Mouse (Mus musculus): ENCODE data around the gene Serpina3g.

DNA sequence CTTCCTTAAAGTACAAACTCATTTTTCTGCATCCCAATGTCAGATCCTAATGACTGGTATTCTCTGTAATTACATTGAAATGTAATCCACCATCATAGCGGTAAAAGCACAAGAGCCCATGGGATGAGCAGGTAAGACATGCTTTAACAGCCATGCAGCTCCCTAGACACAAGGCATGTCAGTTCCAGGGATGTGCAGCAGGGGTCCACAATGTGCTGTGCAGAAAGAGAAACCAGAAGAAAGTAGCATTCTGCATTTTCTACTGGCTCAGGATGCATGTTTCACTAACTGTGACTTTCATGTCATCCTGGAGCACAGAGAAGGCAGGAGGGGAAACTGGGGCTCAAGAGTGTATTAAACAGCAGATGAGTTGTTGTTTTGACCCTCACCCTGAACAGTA is 9.0 kb downstream of the Serpina3g start:
- TF ChIP-seq CTCF (IDR thresholded peaks at IDR 0.05; ENCODE audit: control insufficient read depth, insufficient read depth, insufficient replicate concordance, low read depth, low read length) (peak; percentile 13; the same call in 1 of the 2 replicates), POLR2A (IDR thresholded peaks at IDR 0.05; ENCODE audit: control insufficient read depth, low read depth, low read length) (no peak)

Measured in testis, adult 2 months (tissue).